Mouse (Mus musculus): ENCODE measurements around the gene Ccdc28b.

The Ccdc28b gene

GRCm38 (mm10) chr4:129584884-129585608 is 38.7 kb downstream of the Ccdc28b start:
- peak; percentile 78 for DNase-seq (ENCODE audit: low read depth, low spot score)

GRCm38 (mm10) chr4:129584370-129584769 is 39.4 kb downstream of the Ccdc28b start:
- no peak for DNase-seq (ENCODE audit: low read depth, low spot score)

DNA sequence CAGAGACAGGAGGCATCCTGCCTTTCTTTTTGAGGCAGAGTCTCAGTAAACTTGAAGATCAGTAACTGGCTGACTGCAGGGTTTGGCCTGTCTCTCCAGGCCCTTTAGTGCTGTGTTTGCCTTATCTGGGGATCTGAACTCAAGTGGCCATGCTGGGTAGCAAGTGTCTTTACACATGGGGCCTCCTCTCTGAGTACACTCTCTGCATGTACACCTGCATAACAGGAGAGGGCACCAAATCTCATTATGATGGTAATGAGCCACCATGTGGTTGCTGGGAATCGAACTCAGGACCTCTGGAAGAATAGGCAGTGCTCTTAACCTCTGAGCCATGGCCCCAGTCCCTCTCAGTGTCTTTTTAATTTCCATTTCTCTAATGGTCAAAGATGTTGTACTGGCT is 41.5 kb downstream of the Ccdc28b start:
- DNase-seq (ENCODE audit: low read depth, low spot score), result no peak

DNA sequence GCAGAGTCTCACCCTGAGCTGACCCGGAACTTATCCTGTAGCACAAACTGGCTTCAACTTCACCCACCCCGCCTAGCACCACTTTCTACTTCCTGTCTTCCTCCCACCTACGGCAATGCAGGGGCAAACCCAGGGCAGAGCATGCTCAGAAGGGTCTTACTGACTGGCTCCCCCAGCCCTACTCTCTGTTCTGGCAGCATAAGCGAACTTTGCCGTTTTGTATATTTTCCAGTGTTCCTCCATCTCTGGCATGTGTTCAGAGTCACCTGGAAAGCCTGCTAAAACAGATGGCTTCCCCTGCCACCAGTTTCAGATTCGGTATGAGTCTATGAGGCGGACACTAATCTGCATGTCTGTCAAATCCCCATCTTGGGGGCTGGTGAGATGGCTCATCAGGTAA is 43.4 kb downstream of the Ccdc28b start:
- DNase-seq (ENCODE audit: low read depth, low spot score), result no peak

DNA sequence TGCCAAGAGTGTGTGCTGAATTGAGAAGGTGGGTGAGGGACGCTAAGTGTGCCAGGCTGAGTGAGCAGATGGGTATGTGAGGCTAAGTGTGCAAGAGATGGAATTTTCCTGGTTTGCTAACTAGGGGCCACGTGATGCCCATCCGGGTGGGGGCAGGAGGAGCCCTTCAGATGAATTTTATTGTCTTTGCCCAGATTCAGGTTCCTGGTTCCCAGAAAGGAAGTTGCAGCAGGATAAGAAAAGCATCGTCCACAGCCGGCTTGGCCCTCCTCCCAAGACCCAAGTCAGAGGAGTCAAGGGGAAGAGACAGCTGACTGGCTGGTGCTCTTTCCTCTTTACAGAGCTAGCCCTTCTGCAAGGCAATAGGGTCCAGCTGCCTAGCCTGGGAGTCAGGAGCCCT is 45.3 kb downstream of the Ccdc28b start, which contains the start of gene Fam167b:
Gene Fam167b (minus strand): TSS at position 84 of the 400 bp plus-strand sequence.
- DNase-seq (ENCODE audit: low read depth, low spot score), result no peak

GRCm38 (mm10) chr4:129577688-129578087 is 46.1 kb downstream of the Ccdc28b start:
- no peak for DNase-seq (ENCODE audit: low read depth, low spot score)

- no peak for DNase-seq (ENCODE audit: low read depth, low spot score)
These were observed 46.8 kb downstream of the Ccdc28b start for GRCm38 (mm10) chr4:129576863-129577491.

DNA sequence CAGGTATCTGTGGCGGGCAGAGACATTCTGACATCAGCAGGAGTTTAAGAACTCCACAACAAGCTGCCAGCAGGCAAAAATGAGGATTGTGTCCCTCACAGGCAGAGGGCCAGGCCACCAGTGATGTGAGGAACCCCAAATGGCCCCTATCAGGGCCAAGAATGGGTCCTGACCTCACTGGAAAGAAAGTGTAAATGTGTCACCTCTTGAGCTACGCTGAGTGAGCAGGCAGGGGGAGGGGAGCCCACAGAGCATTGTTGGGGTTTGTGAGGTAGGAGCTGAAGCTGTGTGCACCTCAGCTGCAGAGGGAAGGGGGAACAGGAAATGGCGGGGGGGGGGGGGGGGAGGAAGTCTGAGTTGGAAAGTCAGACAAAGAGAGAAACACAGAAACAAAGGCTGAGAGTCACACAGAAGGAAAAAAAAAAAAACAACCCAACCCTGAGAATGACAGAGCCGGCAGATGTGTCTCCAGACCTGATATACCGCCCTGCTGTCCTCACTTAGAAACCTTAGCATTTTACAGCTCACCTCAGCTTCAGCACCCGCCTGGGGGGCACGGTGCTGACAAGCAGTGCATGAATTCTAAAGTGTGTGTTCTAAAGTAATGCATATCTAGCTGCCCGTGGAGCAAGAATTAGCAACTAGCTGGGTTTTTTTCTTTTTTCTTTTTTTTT is 48.4 kb downstream of the Ccdc28b start:
- DNase-seq (ENCODE audit: low read depth, low spot score), result no peak

DNA sequence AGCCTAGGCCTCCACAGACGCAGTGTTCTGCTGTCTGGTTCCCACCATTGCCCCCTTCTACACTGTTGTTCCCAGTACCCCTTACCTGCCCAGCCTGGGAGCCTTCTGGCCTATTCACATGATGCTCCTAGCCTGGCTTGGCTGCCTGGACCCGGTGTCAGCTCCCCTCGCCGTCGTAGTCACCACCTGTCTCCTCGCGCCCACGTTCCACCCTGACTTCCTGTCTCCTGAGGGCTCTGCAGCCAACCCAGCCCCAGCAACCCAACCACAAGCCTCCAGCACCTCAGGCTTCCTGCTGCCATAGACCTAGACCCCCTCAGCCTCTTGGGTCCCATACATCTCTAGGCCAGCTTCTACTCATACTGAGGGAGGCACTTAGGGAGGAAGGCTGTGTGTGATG is 50.3 kb downstream of the Ccdc28b start, which contains the start of gene Lck:
Gene Lck (minus strand): TSS at position 212 of the 400 bp plus-strand sequence.
- no peak for DNase-seq (ENCODE audit: low read depth, low spot score)

DNA sequence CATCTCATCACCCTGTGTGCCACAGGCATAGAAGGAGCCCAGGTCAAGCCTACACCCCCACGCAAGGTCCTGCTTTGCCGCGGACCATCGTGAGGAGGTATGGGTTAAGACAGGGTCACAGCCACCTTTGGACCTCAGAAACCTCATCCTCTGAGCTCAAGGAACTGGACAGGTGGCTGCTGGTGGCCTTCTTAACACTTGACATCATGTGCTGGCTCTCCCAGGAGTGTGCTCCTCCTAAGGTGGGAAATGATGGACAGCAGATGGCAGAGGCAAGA is 50.7 kb downstream of the Ccdc28b start:
- no peak for DNase-seq (ENCODE audit: low read depth, low spot score)

DNA sequence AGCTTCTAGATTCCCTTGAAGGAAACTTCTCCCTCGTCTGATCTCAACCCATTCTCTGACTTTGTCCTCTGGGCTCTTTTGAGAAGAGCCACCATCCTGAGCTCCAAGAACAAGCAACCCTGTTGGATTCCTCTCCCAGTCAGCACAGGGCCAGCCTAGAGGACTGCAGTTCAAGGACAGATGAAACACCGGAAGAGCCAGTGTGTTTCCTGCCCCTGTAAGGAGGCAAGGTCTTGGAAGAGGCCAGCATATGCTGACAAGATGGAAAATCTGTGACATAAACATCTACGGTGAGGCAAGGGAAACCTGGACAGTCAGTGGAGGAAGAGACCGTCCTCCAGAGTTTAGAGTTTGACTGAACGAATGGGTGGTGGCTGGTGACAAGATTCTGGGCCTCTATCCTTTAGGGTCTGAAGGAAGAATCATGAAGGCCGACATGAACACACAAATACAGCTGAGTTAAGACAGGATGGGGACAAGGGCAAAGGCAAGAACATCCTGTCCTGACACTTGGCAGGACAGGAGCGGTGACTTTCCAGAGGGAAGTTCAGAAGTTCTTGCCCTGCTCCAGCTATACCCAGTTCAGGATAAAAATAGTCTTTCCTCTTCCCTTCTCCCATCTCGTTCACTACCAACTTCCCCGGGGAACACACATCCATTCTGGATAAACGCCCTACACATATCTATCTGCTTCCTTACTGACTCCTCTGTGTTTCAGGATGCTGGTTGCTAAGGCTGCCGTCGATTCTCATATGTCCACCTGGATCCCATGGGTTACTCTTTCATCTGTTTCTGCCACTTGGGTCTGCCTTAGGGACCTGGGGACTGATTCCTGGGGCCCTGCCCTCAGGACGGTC is 51.3 kb downstream of the Ccdc28b start:
- DNase-seq (ENCODE audit: low read depth, low spot score), result no peak

- no peak for DNase-seq (ENCODE audit: low read depth, low spot score)
These were observed 52.1 kb downstream of the Ccdc28b start for GRCm38 (mm10) chr4:129571551-129572084.

GRCm38 (mm10) chr4:129570028-129570427 is 53.7 kb downstream of the Ccdc28b start:
- no peak for DNase-seq (ENCODE audit: low read depth, low spot score)
